Mouse (Mus musculus): ENCODE measurements at regions not wholly inside any gene's neighbourhood (a gene's known extent, or its start where the extent isn't known, plus 50 kb on each side); places are given as distances from the start of the nearest gene placed in this dataset.

- H3K4me3 ChIP-seq = no peak overlapping the region
- DNase-seq = no peak
- H3K27ac ChIP-seq = no peak overlapping the region
- no peak for TF ChIP-seq CTCF (IDR thresholded peaks at IDR 0.05)
- intact Hi-C loops (cut with DNase I) = no loop called here
Measured at GRCm38 (mm10) chr10:70380041-70380651, 60.1 kb upstream of the Fam13c start.

GRCm38 (mm10) chr10:70384689-70385088, 55.6 kb upstream of the Fam13c start:
- no peak overlapping the region for H3K27ac ChIP-seq
- H3K4me3 ChIP-seq = no peak overlapping the region
- DNase-seq = no peak
- intact Hi-C loops (cut with DNase I) = no loop called here
- no peak for TF ChIP-seq CTCF (IDR thresholded peaks at IDR 0.05)

GRCm38 (mm10) chr10:70387729-70388128, 52.6 kb upstream of the Fam13c start:
- H3K27ac ChIP-seq = no peak overlapping the region
- H3K4me3 ChIP-seq = no peak overlapping the region
- intact Hi-C loops (cut with DNase I) = no loop called here
- DNase-seq = no peak
- TF ChIP-seq CTCF (IDR thresholded peaks at IDR 0.05) = no peak; the same call in 1 of the 2 replicates
